Mouse (Mus musculus): ENCODE measurements around the gene Pcgf3. TPM values are rescaled to one million over a fixed set of nuclear protein-coding genes. Genes with fewer than 3 reads are reported as not detected.

The Pcgf3 gene
- polyA plus RNA-seq, 1 experiment from 2014 or later, result 9.3 TPM

DNA sequence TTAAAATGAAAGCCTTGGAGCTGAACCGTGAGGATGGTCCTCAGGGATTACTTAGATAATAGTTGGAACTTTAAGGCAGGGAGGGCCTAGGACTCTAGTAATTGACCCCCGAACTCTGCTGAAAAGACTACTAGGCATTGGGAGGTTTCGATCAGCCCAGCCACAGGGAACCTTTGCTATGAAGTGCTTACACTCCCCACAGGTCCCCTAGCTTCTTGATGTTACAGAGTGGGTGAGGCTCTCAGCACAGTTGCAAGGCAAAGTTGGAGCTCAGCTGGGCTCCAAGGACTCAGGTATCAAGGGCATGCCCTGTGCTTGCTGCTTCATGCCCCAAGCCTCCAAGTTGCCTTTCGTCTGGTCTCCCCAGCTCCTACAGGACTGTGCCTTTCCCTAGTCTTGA is 1.4 kb downstream of the Pcgf3 start:
- no peak for ATAC-seq
- Histone ChIP-seq H3K4me1 (replicated peaks; ENCODE audit: control insufficient read depth, insufficient read depth, low read length) (peaks cover 14% of the 10 kb centered on the region; the same call in 1 of the 2 replicates), H3K27ac (ENCODE audit: low read depth, low read length) (peak overlapping the region; percentile 74), H3K4me3 (ENCODE audit: low read depth, low read length) (peak overlapping the region; percentile 90), H3K27me3 (replicated peaks; ENCODE audit: control insufficient read depth, insufficient read depth, low read length) (no peaks in the 10 kb centered on the region), H3K36me3 (ENCODE audit: control insufficient read depth, insufficient read depth) (no peaks in the 10 kb centered on the region), H3K9me3 (ENCODE audit: control insufficient read depth) (no peaks in the 10 kb centered on the region), H3K4me2 (replicated peaks; ENCODE audit: low read depth) (peak overlapping the region; percentile 77), H3K9ac (ENCODE audit: low read depth, low read length) (peak overlapping the region; percentile 100)
- 23% methylated on average over 4 of the region's 4 CpGs for WGBS
- TF ChIP-seq CTCF (IDR thresholded peaks at IDR 0.05; ENCODE audit: low read depth), result no peak

DNA sequence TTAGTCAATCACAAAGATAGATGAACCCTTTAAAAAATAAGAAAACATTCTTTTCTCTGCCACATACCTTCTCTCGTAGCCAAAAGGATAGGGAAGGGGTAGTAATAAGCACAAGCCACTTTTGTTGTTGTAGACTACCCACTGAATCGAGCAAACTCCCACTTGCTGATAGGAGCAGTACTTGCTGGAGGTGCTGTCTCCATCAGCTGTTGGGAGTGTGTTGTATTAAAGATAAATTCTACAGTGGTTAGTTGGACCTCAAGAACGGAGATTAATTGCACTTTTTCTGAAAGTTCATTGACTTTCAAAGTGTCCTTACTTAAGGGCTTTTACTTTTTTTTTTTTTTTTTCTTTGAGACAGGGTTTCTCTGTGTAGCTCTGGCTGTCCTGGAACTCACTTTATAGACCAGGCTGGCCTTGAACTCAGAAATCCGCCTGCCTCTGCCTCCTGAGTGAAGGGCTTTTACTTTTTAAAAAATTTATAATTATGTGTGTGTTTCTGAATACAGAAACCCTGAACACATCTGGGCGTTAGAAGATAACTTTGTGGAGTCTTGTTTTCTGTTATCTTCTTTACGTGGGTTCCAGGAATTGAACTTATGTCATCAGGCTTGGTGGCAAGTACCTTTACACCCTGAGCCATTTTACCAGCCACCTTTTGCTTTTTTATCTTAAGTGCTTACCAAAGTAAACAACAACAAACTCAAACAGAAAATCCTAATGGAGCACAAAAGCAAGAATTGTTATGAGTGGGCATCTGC is 4.3 kb downstream of the Pcgf3 start:
- Histone ChIP-seq H3K4me2 (replicated peaks; ENCODE audit: low read depth) (no peak overlapping the region), H3K4me1 (replicated peaks; ENCODE audit: control insufficient read depth, insufficient read depth, low read length) (peaks cover 14% of the 10 kb centered on the region; the same call in 1 of the 2 replicates), H3K27me3 (replicated peaks; ENCODE audit: control insufficient read depth, insufficient read depth, low read length) (no peaks in the 10 kb centered on the region), H3K9me3 (ENCODE audit: control insufficient read depth) (no peaks in the 10 kb centered on the region), H3K4me3 (ENCODE audit: low read depth, low read length) (no peak overlapping the region), H3K36me3 (ENCODE audit: control insufficient read depth, insufficient read depth) (no peaks in the 10 kb centered on the region; the same call in 1 of the 2 replicates), H3K9ac (ENCODE audit: low read depth, low read length) (no peak overlapping the region), H3K27ac (ENCODE audit: low read depth, low read length) (no peak overlapping the region)
- no peak for TF ChIP-seq CTCF (IDR thresholded peaks at IDR 0.05; ENCODE audit: low read depth)
- 70% methylated on average over 6 of the region's 6 CpGs for WGBS
- ATAC-seq, result no peak

DNA sequence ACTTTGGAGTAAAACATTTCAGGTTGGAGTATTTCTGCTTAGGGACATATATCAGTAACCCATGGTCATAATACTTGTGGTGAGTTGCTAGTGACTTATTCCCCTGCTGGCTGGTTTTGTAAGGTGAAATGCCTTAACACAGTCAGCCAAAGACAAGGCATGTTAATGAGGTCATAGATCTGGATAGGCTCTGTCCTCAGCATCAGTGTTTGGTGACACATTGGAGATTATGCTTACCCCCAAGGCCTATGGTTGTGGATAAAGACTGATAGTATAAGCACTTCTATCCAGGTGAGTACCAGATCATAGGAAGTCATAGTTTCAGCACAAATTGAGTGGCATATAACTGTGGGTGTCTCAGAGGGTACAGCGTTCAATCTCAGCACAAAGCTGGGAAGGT is 5.6 kb downstream of the Pcgf3 start:
- H3K4me1 ChIP-seq (replicated peaks; ENCODE audit: control insufficient read depth, insufficient read depth, low read length), result peaks cover 12% of the 10 kb centered on the region; the same call in 1 of the 2 replicates
- H3K4me2 ChIP-seq (replicated peaks; ENCODE audit: low read depth), result no peak overlapping the region
- H3K36me3 ChIP-seq (ENCODE audit: control insufficient read depth, insufficient read depth), result peaks cover 4% of the 10 kb centered on the region; the same call in 1 of the 2 replicates
- H3K27ac ChIP-seq (ENCODE audit: low read depth, low read length), result no peak overlapping the region
- ATAC-seq, result no peak
- no peaks in the 10 kb centered on the region for H3K27me3 ChIP-seq (replicated peaks; ENCODE audit: control insufficient read depth, insufficient read depth, low read length)
- no peak overlapping the region for H3K4me3 ChIP-seq (ENCODE audit: low read depth, low read length)
- 98% methylated on average over 1 of the region's 1 CpGs for WGBS
- TF ChIP-seq CTCF (IDR thresholded peaks at IDR 0.05; ENCODE audit: low read depth), result 0 out of 2 replicates have a peak, but pooled peaks have one; percentile 7
- H3K9ac ChIP-seq (ENCODE audit: low read depth, low read length), result no peak overlapping the region
- H3K9me3 ChIP-seq (ENCODE audit: control insufficient read depth), result no peaks in the 10 kb centered on the region

DNA sequence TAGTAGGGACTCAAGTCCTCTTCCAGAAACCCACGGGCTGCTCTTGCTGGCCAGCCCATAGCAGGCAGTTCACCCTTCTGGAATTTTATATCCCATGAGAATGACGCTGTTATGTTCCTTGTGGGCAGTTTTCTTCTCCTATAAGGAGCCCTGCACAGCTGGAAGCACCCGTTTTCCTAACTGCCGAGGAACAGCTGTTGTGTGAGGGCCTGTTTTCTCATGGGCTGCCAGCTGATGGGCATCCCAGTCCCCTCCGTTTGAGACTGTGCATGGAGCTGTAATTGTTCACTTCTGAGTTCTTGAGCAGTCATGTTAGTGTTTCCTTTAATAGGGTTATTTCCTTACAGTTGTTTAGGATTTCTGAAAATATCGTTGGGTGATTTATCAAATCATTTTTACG is 8.6 kb downstream of the Pcgf3 start:
- ATAC-seq, result no peak
- Histone ChIP-seq H3K27ac (ENCODE audit: low read depth, low read length) (no peak overlapping the region), H3K27me3 (replicated peaks; ENCODE audit: control insufficient read depth, insufficient read depth, low read length) (no peaks in the 10 kb centered on the region), H3K9ac (ENCODE audit: low read depth, low read length) (no peak overlapping the region), H3K4me3 (ENCODE audit: low read depth, low read length) (no peak overlapping the region), H3K36me3 (ENCODE audit: control insufficient read depth, insufficient read depth) (peaks cover 31% of the 10 kb centered on the region), H3K9me3 (ENCODE audit: control insufficient read depth) (no peaks in the 10 kb centered on the region), H3K4me2 (replicated peaks; ENCODE audit: low read depth) (no peak overlapping the region), H3K4me1 (replicated peaks; ENCODE audit: control insufficient read depth, insufficient read depth, low read length) (no peaks in the 10 kb centered on the region)
- 74% methylated on average over 7 of the region's 7 CpGs for WGBS
- TF ChIP-seq CTCF (IDR thresholded peaks at IDR 0.05; ENCODE audit: low read depth), result no peak

DNA sequence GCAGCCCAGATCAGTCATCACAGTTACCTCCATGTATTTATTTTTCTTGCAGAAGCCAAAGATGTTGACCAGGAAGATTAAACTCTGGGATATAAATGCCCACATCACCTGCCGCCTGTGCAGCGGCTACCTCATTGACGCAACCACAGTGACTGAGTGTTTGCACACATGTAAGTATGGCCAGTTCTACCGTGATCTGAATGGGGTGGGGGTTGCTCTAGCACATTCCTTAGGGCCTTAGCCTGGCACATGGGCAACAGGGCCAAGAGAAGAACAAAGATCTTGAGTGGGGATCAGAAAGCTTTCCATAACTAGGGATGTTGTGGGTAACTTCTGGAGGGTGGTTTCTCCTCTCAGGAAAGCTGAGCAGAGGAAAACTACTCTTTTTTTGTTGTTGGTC is 12.7 kb downstream of the Pcgf3 start:
- WGBS, result 85% methylated on average over 4 of the region's 4 CpGs
- peaks cover 66% of the 10 kb centered on the region for H3K36me3 ChIP-seq (ENCODE audit: control insufficient read depth, insufficient read depth)

DNA sequence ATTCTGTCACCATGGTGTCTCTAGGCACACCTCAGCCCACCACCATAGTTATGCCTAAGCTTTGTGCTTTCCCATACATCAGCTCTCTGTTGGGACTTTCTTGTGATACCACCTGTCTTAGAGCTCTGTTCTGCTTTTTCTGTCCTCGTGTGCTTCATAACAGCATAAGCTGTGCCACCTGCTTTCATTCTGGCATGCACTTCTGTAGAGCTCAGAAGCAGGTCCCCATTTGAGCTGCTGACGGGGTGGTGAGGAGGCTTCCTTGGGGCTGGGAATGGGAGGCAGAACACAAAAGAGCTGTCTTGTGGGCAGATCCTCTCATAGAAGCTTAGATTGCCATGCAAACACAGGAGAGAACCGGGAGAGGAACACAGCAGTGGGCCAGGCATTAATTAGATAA is 14.9 kb downstream of the Pcgf3 start:
- no peak for TF ChIP-seq CTCF (IDR thresholded peaks at IDR 0.05; ENCODE audit: low read depth)
- Histone ChIP-seq H3K9me3 (ENCODE audit: control insufficient read depth) (no peaks in the 10 kb centered on the region), H3K36me3 (ENCODE audit: control insufficient read depth, insufficient read depth) (peaks cover 70% of the 10 kb centered on the region), H3K4me2 (replicated peaks; ENCODE audit: low read depth) (no peak overlapping the region), H3K4me3 (ENCODE audit: low read depth, low read length) (no peak overlapping the region), H3K27ac (ENCODE audit: low read depth, low read length) (no peak overlapping the region), H3K4me1 (replicated peaks; ENCODE audit: control insufficient read depth, insufficient read depth, low read length) (no peaks in the 10 kb centered on the region), H3K9ac (ENCODE audit: low read depth, low read length) (no peak overlapping the region), H3K27me3 (replicated peaks; ENCODE audit: control insufficient read depth, insufficient read depth, low read length) (no peaks in the 10 kb centered on the region)
- WGBS, result 89% methylated on average over 3 of the region's 3 CpGs
- ATAC-seq, result no peak

More for the DNA sequence above, 12.7 kb downstream of the Pcgf3 start:
- no peak for ATAC-seq
- no peak overlapping the region for H3K4me3 ChIP-seq (ENCODE audit: low read depth, low read length)
- H3K27me3 ChIP-seq (replicated peaks; ENCODE audit: control insufficient read depth, insufficient read depth, low read length), result no peaks in the 10 kb centered on the region
- H3K9ac ChIP-seq (ENCODE audit: low read depth, low read length), result no peak overlapping the region
- no peaks in the 10 kb centered on the region for H3K9me3 ChIP-seq (ENCODE audit: control insufficient read depth)
- no peak for TF ChIP-seq CTCF (IDR thresholded peaks at IDR 0.05; ENCODE audit: low read depth)
- H3K4me1 ChIP-seq (replicated peaks; ENCODE audit: control insufficient read depth, insufficient read depth, low read length), result no peaks in the 10 kb centered on the region
- H3K27ac ChIP-seq (ENCODE audit: low read depth, low read length), result no peak overlapping the region
- no peak overlapping the region for H3K4me2 ChIP-seq (replicated peaks; ENCODE audit: low read depth)
